Mouse (Mus musculus) left cerebral cortex, postnatal 36 days (tissue): ENCODE results near the gene Tpcn1. TPM values are rescaled to one million over a fixed set of nuclear protein-coding genes. Genes with fewer than 3 reads are reported as not detected.

ENCODE experiments used
- DNase-seq, 2 experiments: peaks; one replicate each; pipeline ENCODE4 v3.0.0; 2021 to 2022; ENCODE audit warnings: low spot score in 2 of 2, mixed read lengths in 1 of 2
- intact Hi-C: fragments of 180-260 bp; cut with DNase I; formaldehyde crosslinking; loops from one replicate; pipeline ENCODE4 v1.15.1; 2025
- total RNA-seq, 2 experiments: library from RNA; stranded (reverse); gene quantifications; 2 replicates each; pipeline ENCODE4 v1.2.3; 2021

The Tpcn1 gene
- total RNA-seq, 2 experiments from 2014 or later = 32.9 to 36.0 TPM

DNA sequence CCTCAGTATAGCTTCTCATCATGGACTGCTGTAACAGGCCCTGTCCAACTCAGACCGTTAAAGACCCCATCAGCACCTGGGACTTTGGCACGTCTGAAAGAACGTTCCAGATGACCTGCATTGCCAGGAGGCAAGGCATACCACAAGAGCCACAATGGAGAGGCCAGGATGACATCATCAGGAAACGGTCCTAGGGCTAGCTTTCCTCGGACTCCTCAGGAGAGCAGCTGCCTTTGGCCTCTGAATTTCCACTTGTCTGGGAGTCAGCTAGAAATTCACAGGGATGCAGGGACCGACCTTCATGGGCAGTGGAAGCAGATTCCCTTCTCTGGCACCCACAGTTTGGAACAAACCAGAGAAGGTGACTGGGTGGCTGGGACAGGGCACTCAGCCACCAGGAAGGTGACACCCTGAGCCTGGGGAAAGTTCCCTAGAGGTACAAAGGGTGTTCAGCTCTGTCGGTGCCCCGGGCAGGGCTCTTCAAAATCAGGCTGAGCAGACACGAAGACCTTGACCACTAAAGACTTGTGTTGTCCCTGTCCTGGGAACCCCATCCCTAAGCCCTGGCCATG, 21.7 kb downstream of the Tpcn1 start:
- no peak for DNase-seq
- intact Hi-C loops = no loop called here

DNA sequence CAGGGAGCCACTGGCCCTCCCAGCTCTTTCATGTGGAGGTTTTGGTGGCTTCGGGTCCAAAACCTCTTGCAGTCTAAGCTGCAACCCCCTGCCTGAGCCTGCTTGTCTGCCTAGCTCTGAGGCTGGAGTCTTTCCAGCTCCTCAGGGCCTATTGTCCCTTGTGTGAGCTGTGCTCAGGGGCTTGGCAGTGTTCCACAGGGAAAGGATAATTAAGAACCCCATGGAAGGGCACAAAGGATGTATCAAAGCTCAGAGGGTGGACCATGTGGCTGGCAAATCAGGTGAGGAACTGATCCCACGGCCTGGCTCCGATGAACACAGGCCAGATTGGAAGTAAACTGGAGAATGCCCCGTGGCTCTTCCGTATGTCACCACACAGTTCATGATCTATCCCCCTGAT, 22.4 kb downstream of the Tpcn1 start:
- no peak for DNase-seq

GRCm38 (mm10) chr5:120565171-120565905, 23.1 kb downstream of the Tpcn1 start:
- no peak for DNase-seq
- intact Hi-C loops = no loop called here

More for the DNA sequence above, 22.4 kb downstream of the Tpcn1 start:
- intact Hi-C loops = no loop called here

- intact Hi-C loops = no loop called here
- no peak for DNase-seq
Measured at GRCm38 (mm10) chr5:120563914-120564311, 24.6 kb downstream of the Tpcn1 start.

DNA sequence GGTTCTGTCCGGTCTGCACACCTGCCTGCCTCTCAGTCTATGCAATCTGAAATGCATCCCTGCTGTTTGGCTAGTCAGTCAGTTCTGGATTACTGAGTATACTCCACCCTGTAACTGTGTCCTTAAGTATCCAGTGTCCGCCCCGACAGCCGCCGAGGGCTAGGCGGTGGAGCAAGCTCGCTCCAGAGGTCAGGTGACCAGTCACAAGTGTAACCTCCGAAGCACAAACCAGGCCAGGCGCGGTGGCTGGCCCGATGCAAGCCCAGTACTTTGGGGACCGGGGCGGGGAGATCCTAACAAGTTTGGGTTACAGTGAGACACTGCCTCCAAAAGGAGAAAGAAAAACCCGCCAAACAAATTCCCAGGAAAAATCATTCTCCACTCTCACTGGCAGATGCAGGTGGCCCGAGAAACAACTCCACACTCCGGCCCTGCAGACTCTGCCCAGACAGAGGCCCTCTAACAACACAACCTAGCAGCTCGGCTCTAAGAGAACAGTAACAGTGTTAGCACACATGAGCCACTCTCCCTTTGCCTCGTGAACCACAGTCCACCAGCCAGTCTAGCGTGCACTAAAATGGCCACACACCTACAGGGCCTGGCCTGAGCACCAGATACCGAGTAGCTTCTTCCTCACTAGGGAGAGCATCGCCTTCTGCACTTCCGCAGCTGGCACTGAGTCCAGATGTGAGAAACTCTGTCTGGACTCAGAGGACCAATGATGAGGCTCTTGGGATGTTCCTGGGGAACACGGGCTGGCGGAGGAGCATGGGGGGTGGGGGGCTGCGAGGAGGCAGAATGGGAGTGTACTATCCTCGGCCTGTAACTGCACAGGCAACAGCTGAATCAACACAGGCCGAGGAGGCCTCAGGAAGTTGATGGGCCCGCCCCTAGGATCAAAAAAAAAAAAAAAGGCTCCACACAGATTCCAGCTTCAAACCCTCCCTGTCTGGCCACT, 25.2 kb downstream of the Tpcn1 start:
- intact Hi-C loops = no loop called here
- no peak for DNase-seq

DNA sequence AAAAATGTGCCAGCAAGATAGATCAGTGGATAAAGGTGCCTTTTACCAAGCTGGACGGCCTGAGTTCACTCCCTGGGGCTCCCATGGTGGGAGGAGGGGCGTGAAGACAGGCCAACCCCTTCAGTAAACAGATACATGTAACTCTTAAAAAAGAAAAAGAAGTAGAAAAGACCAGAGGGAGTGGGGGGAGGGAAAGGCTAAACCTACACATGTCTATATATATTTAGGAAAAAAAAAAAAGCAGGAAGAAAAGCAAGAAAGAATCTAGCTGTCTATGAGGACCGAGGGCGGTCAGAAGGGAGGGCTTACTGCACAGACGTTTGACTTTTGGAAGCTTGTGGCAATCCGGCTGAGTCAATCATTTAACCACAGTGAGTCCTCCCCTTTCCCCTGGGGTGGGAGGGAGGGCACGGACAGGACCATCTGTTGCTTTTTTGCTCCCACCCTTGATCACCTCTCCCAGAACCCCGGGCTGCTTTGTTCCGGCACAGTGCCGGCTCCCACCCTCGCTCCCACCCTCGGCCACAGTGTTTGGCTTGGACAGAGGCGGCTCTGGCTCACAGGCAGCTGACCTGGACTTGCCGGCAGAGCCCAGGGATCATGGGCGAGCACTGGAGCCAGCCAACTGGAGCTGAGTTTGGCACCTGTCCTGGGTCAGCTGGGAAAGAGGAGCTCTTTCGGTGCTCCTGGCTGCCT, 27.7 kb downstream of the Tpcn1 start:
- intact Hi-C loops = no loop called here
- DNase-seq = peak in 1 of 2 experiments; percentile 45

GRCm38 (mm10) chr5:120560129-120560615, 28.3 kb downstream of the Tpcn1 start:
- intact Hi-C loops = no loop called here
- no peak for DNase-seq

GRCm38 (mm10) chr5:120558762-120559161, 29.7 kb downstream of the Tpcn1 start:
- no peak for DNase-seq
- intact Hi-C loops = no loop called here

DNA sequence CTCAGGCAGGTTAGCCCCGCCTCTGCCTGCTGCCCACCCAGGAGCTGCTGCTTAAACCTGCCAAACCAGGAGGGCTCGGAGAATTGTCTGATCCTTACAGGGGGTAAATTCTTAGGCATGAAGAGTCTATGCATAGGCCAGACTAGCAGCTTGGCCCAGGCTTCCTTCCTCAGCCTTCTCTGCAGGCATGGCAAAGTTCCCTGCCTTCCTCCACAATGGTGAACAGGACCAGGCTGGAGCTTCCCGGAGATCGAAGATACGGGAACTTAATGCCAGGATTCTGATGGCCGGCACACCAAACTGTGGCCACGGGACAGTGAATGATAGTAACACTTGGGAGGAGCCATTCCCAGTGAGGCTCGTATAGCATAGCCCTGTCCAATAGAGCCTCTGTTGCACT, 30.4 kb downstream of the Tpcn1 start:
- intact Hi-C loops = no loop called here
- DNase-seq = no peak

- intact Hi-C loops = no loop called here
- DNase-seq = no peak
Measured at GRCm38 (mm10) chr5:120555871-120556270, 32.6 kb downstream of the Tpcn1 start.

DNA sequence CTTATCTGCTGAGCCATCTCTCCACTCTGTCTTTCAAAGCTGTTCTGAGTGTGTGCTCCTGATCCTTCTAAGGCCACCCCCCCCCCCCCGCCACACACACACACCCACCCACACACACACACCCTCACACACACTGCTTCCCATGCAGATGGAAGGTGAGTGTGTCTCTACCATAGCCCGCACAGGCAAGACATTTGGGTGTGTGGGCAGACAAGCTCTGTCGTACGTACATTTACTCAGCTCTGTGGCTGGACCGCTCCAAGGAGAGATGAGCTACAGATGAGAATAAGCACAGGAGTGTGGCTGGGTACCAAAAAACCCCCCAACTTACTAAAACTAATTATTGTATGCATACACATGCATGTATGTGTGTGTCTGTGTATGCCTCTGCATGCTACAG, 37.8 kb downstream of the Tpcn1 start:
- intact Hi-C loops = no loop called here
- DNase-seq = no peak

GRCm38 (mm10) chr5:120550137-120550536, 38.3 kb downstream of the Tpcn1 start:
- DNase-seq = no peak
- intact Hi-C loops = no loop called here

DNA sequence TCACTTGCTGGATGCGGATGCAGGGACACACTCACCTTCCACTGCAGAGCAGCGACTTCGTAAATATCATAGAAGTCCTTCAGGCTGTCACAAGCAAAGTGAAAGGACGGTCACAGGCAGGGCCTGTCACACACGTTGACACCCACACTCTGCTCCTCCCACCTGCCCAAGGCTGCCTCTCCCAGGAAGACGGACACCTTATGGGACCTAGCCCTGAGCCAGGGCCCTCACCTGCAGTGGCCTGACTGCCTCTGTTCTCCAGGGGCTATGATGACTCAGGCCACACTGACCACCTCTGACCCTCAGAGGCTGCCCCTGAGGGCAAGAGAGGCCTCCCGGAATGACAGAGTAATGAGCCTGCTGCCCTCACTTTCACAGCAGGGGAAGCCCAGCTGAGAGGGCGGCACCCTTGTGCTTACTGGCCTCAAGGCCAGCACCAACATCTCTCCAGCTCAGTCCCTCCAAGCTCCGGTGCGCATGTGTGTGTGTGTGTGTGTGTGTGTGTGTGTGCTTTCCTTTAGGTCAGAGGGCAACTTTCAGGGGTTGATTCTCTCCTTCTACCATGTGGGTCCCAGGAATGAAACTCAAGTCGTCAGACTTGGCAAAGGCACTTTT, 40.1 kb downstream of the Tpcn1 start:
- DNase-seq = no peak
- intact Hi-C loops = no loop called here

- DNase-seq = no peak
- intact Hi-C loops = no loop called here
Measured at GRCm38 (mm10) chr5:120536632-120537031, 51.8 kb downstream of the Tpcn1 start.

DNA sequence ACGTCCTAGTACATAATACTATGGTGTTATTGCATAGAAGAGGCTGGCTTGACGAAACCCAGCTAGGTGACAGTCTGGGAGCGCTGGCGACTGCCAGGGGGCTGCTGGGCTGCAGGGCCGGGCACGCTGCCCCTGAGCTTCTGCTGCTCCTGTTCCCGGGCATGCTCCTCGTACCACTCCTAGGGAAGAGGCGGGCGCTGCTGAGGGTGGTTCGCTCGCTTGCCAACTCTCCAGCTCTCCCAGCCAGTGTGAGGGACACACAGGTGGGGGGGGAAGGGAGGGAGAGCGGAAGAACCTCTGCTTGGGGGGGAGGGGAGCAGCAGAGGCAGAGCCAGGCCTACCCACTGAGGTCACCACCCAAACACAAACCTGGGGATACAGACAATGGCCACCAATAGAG, 52.4 kb downstream of the Tpcn1 start:
- intact Hi-C loops = no loop called here
- DNase-seq = peak; percentile 53 to 77

DNA sequence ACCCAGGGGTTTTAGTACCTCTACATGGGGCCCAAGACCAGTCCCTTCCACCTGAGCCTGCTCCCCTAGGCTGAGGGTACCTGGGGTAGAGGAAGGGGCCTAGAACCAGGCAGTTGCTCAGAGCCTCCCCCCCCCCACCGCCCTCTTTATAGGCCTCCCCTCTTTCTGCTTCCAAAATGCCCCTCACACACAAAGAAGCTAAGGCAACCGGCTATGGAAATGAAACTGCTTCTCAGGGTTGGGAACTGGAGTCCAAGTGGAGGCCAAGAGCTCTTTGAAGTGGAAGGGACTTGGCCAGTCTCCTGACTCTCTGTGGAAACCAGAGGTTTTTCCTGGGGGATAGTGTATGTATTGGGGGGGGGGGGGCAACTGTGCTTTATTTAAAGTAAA, 53.8 kb downstream of the Tpcn1 start:
- intact Hi-C loops = no loop called here
- DNase-seq = no peak

- DNase-seq = no peak
- intact Hi-C loops = no loop called here
Measured at GRCm38 (mm10) chr5:120534071-120534685, 54.3 kb downstream of the Tpcn1 start.

- DNase-seq = no peak
- intact Hi-C loops = no loop called here
Measured at GRCm38 (mm10) chr5:120531631-120532030, 56.8 kb downstream of the Tpcn1 start.
